Mouse (Mus musculus) midbrain, embryonic 13.5 days (tissue): ENCODE results near the gene Ankdd1b. TPM values are rescaled to one million over a fixed set of nuclear protein-coding genes. Genes with fewer than 3 reads are reported as not detected.

ENCODE experiments used
- ATAC-seq: fragments of 200-750 bp; cut with Nextera tagmentation; 2 replicates; pipeline ENCODE4 v1.8.0; 2017; ENCODE audit warnings: mild to moderate bottlenecking, moderate TSS enrichment, moderate library complexity
- H3K27ac ChIP-seq: fragments of 300-500 bp; sonication (generic); 2 replicates; pipeline ENCODE4 v1.5.1; 2015; ENCODE audit warnings: inconsistent platforms, mild to moderate bottlenecking, moderate library complexity
- H3K27me3 ChIP-seq: fragments of 300-500 bp; sonication (generic); 2 replicates; pipeline ENCODE4 v1.6.1; 2015; ENCODE audit warnings: mild to moderate bottlenecking, inconsistent platforms
- H3K36me3 ChIP-seq: fragments of 300-500 bp; sonication (generic); 2 replicates; pipeline ENCODE4 v1.6.1; 2015; ENCODE audit warnings: mild to moderate bottlenecking, inconsistent platforms
- H3K4me1 ChIP-seq: fragments of 300-500 bp; sonication (generic); replicated peaks from 2 replicates; pipeline ENCODE4 v1.6.1; 2015; ENCODE audit warnings: inconsistent platforms
- H3K4me2 ChIP-seq: fragments of 300-500 bp; sonication (generic); replicated peaks from 2 replicates; pipeline ENCODE4 v1.6.1; 2015; ENCODE audit warnings: moderate library complexity, mild to moderate bottlenecking, inconsistent platforms
- H3K4me3 ChIP-seq: fragments of 300-500 bp; sonication (generic); replicated peaks from 2 replicates; pipeline ENCODE4 v1.5.1; 2015; ENCODE audit warnings: mild to moderate bottlenecking, inconsistent platforms
- H3K9ac ChIP-seq: fragments of 300-500 bp; sonication (generic); replicated peaks from 2 replicates; pipeline ENCODE4 v1.6.1; 2015; ENCODE audit warnings: mild to moderate bottlenecking, inconsistent platforms
- H3K9me3 ChIP-seq: fragments of 300-500 bp; sonication (generic); 2 replicates; pipeline ENCODE4 v1.6.1; 2016; ENCODE audit warnings: mild to moderate bottlenecking, inconsistent platforms
- WGBS: fragments of 180-500 bp; shearing (Covaris S2); methylation state at CpG from one replicate; pipeline ENCODE4 v1.1.7; 2015; 5-methylcytosine and 5-hydroxymethylcytosine counted together
- polyA plus RNA-seq: library from polyadenylated mRNA; unstranded; fragments of >200 nt; fragmentation: Nextera tagmentation; extraction: Ambion mirVana; gene quantifications from 2 replicates; pipeline ENCODE4 v1.2.1, GENCODE M21; 2015

The Ankdd1b gene
- polyA plus RNA-seq, 1 experiment from 2014 or later: not detected

DNA sequence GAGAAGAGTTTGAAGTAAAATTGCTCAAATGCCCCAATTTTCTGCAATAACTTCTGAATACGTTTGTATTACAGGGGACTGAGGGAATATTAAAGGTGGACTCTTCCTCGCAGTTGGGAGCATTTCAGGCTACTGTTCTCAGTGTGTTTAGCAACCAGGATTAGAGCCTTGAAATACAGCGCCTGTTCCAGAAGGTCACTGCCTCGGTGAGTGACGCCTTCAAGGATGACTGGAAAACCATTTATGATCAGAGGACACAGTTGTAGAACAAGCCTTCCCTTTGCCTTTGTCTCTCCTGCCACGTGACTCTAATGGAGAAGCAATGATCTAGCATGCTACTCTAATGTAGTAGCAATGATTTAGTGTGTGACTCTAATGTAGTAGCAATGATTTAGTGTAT is 17.0 kb upstream of the Ankdd1b start:
- no peaks in the 10 kb centered on the region for H3K27me3 ChIP-seq
- H3K27ac ChIP-seq: no peak overlapping the region
- no peak overlapping the region for H3K9ac ChIP-seq
- H3K4me2 ChIP-seq: no peak overlapping the region
- H3K4me1 ChIP-seq: no peaks in the 10 kb centered on the region
- ATAC-seq: no peak
- no peak overlapping the region for H3K4me3 ChIP-seq
- no peaks in the 10 kb centered on the region for H3K9me3 ChIP-seq
- H3K36me3 ChIP-seq: peaks cover 11% of the 10 kb centered on the region
- 92% methylated on average over 6 of the region's 6 CpGs for WGBS

DNA sequence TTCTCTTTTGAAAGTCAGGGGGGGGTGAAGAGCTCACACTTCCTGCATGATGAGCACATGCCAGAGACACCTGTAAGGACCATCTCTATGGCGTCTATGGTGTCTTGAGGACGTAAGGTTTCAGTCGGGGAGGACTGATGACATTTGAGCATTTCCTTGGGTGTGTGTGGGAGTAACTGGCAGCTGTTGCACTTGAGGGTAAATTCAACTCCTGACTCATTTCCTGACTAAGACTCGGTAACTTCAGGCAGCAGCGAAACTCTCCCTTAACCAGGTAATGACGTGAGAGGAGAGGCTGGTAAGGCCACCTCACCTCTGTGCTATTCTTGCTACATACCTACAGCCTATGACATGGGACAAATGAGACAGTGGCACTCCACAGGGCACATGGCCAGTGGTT is 16.2 kb upstream of the Ankdd1b start:
- ATAC-seq: no peak
- WGBS: 94% methylated on average over 6 of the region's 6 CpGs
- no peaks in the 10 kb centered on the region for H3K4me1 ChIP-seq

DNA sequence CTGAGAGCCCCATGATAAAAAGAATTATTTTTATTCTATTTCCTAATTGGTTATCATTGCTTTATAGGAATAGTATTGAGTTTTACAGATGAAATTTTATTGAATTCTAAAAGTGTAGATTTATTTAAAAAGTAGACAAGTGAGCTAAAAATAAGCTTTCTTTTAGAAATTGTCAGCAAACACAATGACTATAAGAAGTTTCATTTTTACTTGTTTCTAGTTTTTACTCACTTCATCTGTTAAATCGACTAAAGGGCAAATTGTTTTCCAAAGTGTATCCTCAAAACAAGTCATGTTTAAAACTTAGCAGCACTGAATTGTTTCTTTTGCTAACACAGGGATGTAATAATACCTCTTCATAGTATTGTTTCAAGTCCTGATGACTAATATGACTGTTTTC is 8.0 kb upstream of the Ankdd1b start:
- H3K9me3 ChIP-seq: no peaks in the 10 kb centered on the region

More for the DNA sequence above, 16.2 kb upstream of the Ankdd1b start:
- Histone ChIP-seq H3K27me3 (no peaks in the 10 kb centered on the region), H3K4me2 (no peak overlapping the region), H3K4me3 (no peak overlapping the region), H3K9me3 (no peaks in the 10 kb centered on the region), H3K36me3 (peaks cover 11% of the 10 kb centered on the region), H3K27ac (no peak overlapping the region), H3K9ac (no peak overlapping the region)

DNA sequence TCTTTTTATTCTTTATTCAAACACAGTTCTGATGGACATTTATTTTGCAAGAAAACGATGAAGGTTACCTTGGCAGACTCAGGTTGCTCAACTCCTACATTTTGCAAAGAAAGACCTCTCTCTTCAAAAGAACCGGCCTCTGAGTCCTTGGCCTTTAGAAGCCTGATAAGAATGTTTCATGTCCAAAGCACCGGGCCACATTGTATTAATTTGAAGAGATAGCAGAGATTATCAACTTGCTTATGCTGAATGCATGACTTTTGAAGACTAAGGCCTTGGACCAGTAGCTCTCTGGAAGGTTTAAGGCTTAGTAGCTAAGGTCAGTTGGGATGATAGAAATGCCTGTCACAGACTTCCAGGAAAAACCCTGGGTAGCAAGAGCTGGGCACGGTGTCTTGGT is 6.2 kb upstream of the Ankdd1b start:
- ATAC-seq: no peak
- 98% methylated on average over 4 of the region's 4 CpGs for WGBS

More for the DNA sequence above, 8.0 kb upstream of the Ankdd1b start:
- H3K27me3 ChIP-seq: no peaks in the 10 kb centered on the region
- 93% methylated on average over 1 of the region's 1 CpGs for WGBS
- no peak overlapping the region for H3K4me2 ChIP-seq
- H3K4me1 ChIP-seq: no peaks in the 10 kb centered on the region
- no peak for ATAC-seq
- H3K27ac ChIP-seq: no peak overlapping the region
- H3K36me3 ChIP-seq: no peaks in the 10 kb centered on the region
- no peak overlapping the region for H3K4me3 ChIP-seq
- no peak overlapping the region for H3K9ac ChIP-seq

DNA sequence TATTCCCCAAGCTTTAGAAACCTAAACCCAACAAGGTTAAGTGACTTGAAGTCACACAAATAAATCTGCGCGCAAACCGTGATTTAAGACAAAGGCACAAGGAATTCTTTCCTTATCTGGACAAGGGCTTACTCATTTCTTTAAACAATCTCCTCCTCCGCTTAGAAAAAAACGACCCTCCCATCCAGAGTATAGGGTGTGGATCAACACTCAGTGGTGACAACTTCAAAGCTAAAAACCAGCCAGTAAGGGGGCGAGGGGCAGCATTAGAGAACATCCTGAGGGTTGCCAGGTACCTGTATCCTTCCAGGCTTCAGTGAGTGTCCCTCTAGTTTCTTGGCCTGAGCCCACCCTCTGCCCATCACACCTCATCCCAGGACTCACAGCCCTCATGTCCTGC is 442 bp downstream of the Ankdd1b start:
- H3K27me3 ChIP-seq: no peaks in the 10 kb centered on the region
- H3K9ac ChIP-seq: no peak overlapping the region
- no peak for ATAC-seq
- no peaks in the 10 kb centered on the region for H3K4me1 ChIP-seq
- H3K27ac ChIP-seq: no peak overlapping the region
- WGBS: 87% methylated on average over 6 of the region's 6 CpGs
- H3K36me3 ChIP-seq: no peaks in the 10 kb centered on the region
- no peaks in the 10 kb centered on the region for H3K9me3 ChIP-seq
- no peak overlapping the region for H3K4me2 ChIP-seq
- no peak overlapping the region for H3K4me3 ChIP-seq

More for the DNA sequence above, 6.2 kb upstream of the Ankdd1b start:
- H3K27ac ChIP-seq: no peak overlapping the region
- no peak overlapping the region for H3K9ac ChIP-seq
- H3K4me1 ChIP-seq: no peaks in the 10 kb centered on the region
- H3K4me2 ChIP-seq: no peak overlapping the region
- no peaks in the 10 kb centered on the region for H3K27me3 ChIP-seq
- H3K9me3 ChIP-seq: no peaks in the 10 kb centered on the region
- H3K4me3 ChIP-seq: no peak overlapping the region
- no peaks in the 10 kb centered on the region for H3K36me3 ChIP-seq

DNA sequence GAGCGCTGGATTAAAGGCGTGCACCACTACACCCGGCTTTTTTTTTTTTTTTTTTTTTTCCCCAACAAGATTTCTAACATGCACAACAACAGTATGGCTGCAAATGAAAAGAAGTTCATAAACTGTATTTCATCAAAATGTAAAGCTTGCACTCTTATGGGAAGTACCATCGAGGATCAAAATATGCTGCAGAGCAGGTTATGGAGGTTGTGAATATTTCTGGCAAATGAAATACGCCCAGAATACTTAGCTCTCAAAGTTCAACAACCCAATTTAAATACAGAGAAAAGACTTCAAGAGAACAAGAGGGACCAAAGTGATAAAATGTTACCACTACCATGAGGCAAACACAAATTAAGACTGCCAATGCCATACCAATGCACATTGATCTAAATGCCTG is 2.3 kb downstream of the Ankdd1b start:
- H3K9me3 ChIP-seq: no peaks in the 10 kb centered on the region
- no peak overlapping the region for H3K27ac ChIP-seq
- ATAC-seq: no peak
- H3K36me3 ChIP-seq: no peaks in the 10 kb centered on the region
- H3K4me3 ChIP-seq: no peak overlapping the region
- no peaks in the 10 kb centered on the region for H3K4me1 ChIP-seq
- no peaks in the 10 kb centered on the region for H3K27me3 ChIP-seq
- no peak overlapping the region for H3K4me2 ChIP-seq
- 88% methylated on average over 5 of the region's 5 CpGs for WGBS
- no peak overlapping the region for H3K9ac ChIP-seq

DNA sequence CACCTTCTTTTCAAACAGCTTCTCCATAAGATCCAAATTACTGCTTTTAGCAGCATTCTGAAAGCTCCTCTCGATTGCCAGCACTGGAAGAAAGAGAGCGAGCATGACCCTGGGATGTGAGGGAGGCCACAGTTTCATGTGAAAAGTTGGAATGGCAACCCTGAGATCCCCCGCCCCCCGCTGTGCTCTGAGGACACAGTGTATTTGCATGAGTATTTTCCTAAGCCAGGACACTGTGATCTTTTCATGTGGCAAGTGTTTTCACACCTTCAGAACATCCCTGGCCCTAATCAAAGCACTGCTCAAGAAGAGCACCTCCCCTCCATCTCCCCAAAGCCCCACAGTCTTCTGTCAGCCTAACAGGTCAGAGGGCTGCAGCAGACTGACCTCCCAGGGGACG is 5.7 kb downstream of the Ankdd1b start:
- Histone ChIP-seq H3K4me2 (no peak overlapping the region), H3K27ac (no peak overlapping the region), H3K9me3 (no peaks in the 10 kb centered on the region), H3K36me3 (no peaks in the 10 kb centered on the region), H3K4me3 (no peak overlapping the region), H3K9ac (no peak overlapping the region), H3K27me3 (no peaks in the 10 kb centered on the region), H3K4me1 (no peaks in the 10 kb centered on the region)
- no peak for ATAC-seq
- WGBS: 64% methylated on average over 5 of the region's 5 CpGs

DNA sequence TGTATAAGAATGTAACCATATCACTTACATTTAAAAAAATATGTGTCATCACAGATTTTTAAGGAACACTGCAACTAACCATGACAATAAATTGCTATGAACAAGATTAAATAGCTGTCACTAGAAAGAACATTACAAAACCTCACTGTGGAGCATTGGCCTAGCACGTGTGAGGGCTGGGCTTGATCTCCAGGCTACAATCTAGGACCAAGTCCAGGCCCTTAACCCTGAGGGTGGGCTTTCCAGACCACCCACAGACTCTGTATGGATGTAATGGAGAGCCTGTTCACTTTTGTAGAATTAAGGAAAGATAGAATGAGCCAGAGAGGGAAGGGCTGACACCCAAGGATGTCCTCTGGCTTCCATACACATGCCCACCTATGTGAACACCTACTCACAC is 8.4 kb downstream of the Ankdd1b start:
- H3K27me3 ChIP-seq: no peaks in the 10 kb centered on the region
- no peak overlapping the region for H3K4me2 ChIP-seq
- no peak overlapping the region for H3K4me3 ChIP-seq
- H3K27ac ChIP-seq: no peak overlapping the region
- no peak for ATAC-seq
- no peaks in the 10 kb centered on the region for H3K4me1 ChIP-seq
- WGBS: 71% methylated on average over 1 of the region's 1 CpGs
- H3K9ac ChIP-seq: no peak overlapping the region
- H3K36me3 ChIP-seq: no peaks in the 10 kb centered on the region
- no peaks in the 10 kb centered on the region for H3K9me3 ChIP-seq

DNA sequence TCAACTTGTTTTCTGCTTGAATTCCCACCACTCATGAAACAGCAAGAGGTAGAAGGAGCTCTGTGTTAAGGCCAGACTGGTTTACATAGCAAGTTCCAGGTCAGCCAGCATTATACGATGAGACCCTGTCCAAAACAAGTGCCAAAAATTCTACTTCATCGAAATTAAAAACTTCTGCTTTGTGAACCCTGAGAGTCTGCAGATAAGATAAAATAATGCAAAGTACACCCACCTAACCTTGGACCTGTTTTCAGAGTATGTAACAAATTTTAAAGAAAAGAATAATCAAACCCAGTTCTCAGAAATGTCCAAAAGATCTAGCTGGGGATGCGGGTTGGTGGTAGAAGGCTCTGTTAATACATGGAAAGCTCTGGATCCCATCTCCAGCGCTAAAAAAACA is 12.4 kb downstream of the Ankdd1b start:
- 85% methylated on average over 4 of the region's 4 CpGs for WGBS
- no peaks in the 10 kb centered on the region for H3K36me3 ChIP-seq
- no peak overlapping the region for H3K4me2 ChIP-seq
- H3K27me3 ChIP-seq: no peaks in the 10 kb centered on the region
- no peak overlapping the region for H3K27ac ChIP-seq
- no peak for ATAC-seq
- H3K4me3 ChIP-seq: no peak overlapping the region
- no peak overlapping the region for H3K9ac ChIP-seq
- H3K9me3 ChIP-seq: no peaks in the 10 kb centered on the region
- no peaks in the 10 kb centered on the region for H3K4me1 ChIP-seq

DNA sequence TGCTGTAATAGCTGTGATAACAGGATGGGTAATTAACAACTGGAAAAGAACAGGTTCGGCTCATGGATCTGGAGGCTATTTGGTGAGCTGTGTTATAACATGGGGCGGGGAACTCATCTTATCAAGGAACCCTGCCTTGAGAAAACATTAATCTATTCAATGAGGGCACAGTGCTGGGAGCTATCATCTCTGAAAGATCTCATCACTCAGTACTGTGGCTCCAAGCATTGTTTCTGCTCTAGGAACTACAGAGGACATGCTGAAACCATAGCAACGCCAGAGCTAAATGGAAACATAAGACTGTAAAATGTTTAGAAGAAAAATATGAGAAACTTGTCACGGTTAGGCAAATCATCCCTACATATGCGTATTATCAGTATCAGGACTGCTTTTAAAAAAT is 13.0 kb downstream of the Ankdd1b start:
- WGBS: 93% methylated on average over 5 of the region's 5 CpGs
- Histone ChIP-seq H3K27ac (no peak overlapping the region), H3K4me3 (no peak overlapping the region), H3K36me3 (no peaks in the 10 kb centered on the region), H3K9ac (no peak overlapping the region), H3K9me3 (no peaks in the 10 kb centered on the region), H3K4me2 (no peak overlapping the region), H3K27me3 (no peaks in the 10 kb centered on the region), H3K4me1 (no peaks in the 10 kb centered on the region)
- ATAC-seq: no peak

DNA sequence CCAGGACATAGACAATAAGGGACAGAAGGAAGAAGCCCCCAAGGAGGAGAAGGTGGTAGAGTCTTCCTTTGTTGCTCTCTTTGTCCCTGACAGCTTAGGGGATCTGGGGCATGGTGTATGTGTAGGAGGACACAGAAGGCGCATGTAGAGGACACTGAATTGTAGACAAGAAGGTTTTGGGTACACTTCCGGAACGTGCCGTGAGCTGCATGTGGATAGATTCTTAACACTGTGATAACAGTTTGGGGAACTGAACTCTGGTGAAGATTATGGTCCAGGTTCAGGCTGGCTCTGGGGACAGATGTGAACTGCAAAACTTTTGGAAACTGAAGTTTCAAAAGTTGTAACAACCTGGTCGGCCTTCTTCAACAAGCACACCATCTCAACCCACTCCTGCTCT is 13.4 kb downstream of the Ankdd1b start:
- Histone ChIP-seq H3K9ac (no peak overlapping the region), H3K4me3 (no peak overlapping the region), H3K36me3 (no peaks in the 10 kb centered on the region), H3K9me3 (no peaks in the 10 kb centered on the region), H3K4me1 (no peaks in the 10 kb centered on the region), H3K27me3 (no peaks in the 10 kb centered on the region), H3K27ac (no peak overlapping the region), H3K4me2 (no peak overlapping the region)
- no peak for ATAC-seq
- 94% methylated on average over 5 of the region's 5 CpGs for WGBS

DNA sequence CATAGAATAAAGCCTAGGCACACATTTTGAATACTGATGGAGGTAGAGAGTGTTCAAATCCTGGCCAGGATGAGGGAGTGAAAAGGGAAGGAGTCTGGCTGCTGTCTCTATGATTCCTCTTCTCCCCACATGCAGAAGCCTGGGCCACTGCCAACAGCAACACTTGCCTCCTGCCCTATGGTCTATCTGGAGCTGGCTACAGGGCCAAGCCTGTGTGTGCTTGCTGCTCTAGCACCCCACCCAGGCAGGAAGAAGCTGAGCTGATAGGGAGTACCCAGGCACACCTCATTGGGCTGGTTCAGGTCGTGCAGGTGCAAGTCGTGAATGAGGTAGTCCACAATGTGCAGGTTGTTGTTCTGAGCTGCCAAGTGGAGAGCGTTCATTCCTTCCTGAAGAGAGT is 16.7 kb downstream of the Ankdd1b start:
- H3K4me1 ChIP-seq: no peaks in the 10 kb centered on the region
- ATAC-seq: no peak
- no peak overlapping the region for H3K4me2 ChIP-seq
- H3K9me3 ChIP-seq: no peaks in the 10 kb centered on the region
- no peak overlapping the region for H3K27ac ChIP-seq
- no peak overlapping the region for H3K4me3 ChIP-seq
- no peak overlapping the region for H3K9ac ChIP-seq
- no peaks in the 10 kb centered on the region for H3K36me3 ChIP-seq
- 88% methylated on average over 3 of the region's 3 CpGs for WGBS
- no peaks in the 10 kb centered on the region for H3K27me3 ChIP-seq

DNA sequence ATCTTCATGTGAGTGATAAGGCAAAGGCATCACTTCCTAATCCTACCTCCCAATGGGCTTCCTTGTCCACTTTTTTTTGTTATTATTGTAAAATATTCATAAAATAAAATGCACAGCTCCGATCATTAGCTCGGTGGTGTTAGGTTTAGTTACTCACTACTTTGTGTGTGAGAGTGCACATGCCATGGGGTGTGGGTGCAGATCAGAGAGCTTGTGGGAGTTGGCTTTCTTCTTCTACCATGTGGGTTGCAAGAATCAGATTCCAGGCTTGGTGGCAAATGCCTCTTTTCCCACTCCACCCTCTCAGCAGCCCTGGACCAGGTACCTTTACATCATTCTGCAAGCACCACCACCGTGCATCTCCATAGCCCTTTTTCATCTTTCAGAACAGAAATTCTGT is 18.4 kb downstream of the Ankdd1b start:
- H3K27me3 ChIP-seq: no peaks in the 10 kb centered on the region
- no peaks in the 10 kb centered on the region for H3K9me3 ChIP-seq
- no peaks in the 10 kb centered on the region for H3K4me1 ChIP-seq
- ATAC-seq: no peak
- no peak overlapping the region for H3K4me3 ChIP-seq
- WGBS: 96% methylated on average over 3 of the region's 3 CpGs
- H3K9ac ChIP-seq: no peak overlapping the region
- no peaks in the 10 kb centered on the region for H3K36me3 ChIP-seq
- no peak overlapping the region for H3K27ac ChIP-seq
- H3K4me2 ChIP-seq: no peak overlapping the region
